Mouse (Mus musculus): ENCODE measurements around the gene Osbpl2.
A peak's percentile ranks its signal among the peaks of the same experiment; 100 is the strongest.

Gene Osbpl2

DNA sequence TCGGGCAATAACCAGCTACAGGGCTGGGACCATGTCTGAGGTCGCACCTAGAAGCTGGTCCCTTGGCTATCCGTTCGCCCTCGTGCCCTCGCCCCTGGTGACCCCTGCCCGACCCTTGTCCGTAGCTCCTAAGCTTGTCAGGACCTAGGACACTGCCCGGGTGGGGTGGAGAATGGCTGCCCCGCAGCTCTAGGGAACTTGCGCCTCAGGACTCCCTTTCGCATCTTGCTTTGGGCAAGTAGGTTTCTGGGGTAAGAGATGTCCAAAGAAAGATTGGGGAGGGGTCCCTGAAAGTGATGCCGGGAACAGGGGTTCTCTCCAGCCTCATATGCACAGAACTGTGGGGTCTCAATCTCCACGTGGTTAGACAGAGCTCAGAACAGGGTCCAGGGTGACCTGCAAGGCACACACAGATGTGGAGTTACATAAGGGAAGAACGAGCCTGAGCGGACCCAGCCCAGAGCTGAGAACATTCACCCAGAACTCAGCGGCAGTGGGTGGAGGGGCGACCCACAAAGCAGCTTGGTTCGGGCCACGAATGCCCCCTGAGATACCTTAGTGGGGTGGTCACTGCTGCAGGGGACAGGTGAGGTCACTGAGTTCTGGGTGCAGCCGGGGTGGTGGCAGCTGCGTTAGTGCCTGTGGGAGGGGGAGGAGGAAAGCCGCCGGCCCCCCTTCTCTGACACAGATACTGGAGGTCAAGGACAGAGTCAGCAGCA, 14.3 kb upstream of the Osbpl2 start:
- DNase-seq (ENCODE audit: low read depth), result no peak

DNA sequence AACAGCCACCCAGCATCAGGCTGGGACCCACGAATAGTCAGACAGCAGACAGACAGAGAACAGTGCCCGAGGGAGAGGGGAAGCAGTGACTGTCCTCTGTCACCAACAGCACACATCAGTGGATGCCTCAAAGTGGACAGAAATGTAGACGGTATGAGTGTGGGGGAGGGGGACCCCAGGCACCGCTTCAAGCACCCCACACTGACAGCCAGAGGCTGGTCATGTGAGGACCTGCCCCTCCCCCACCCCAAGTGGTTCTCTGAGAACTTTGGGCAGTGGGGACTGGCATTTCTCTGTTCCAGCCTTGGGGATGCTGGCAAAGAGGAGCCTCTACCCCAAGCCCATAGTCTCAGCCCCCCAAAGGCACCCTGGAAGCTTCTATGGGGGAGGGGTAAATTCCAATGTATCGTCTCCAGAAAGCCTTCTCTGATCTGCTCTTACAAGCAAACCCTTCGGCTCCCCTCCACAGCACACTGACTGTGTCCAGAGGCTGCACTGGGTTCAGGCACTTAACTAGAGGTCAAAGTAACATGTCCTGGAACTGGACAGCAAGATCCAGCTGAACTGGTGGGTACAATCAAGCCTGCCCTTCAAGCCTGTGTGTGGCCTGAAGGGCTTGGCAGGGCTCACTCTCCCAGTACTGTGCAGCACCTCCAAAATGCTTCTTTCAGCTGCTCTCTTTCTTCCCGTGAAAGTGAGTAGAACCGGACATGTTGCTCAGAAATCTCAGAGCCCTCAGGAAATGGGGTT, 13.5 kb upstream of the Osbpl2 start:
- DNase-seq (ENCODE audit: low read depth), result no peak

GRCm38 (mm10) chr2:180107081-180107480, 12.0 kb upstream of the Osbpl2 start:
- DNase-seq (ENCODE audit: low read depth), result peak; percentile 64

DNA sequence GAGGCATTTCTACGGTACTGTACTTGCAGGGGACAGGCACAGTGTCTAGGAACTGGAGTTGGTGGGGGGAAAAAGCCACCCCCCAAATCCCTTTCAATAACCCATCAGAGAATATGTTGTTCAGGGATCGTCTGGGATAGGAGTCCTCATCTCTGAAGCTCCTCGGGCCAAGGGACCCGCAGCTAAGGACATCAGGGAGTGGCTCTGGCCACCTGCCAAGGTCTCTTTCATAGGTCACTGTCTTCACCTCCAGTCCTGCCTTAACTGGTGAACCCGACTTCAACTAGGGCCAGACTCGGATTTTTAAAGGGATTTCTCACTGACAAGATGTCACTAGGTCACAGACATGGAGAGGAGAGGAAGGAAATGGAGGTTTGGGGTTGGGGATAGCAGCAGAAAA, 10.8 kb upstream of the Osbpl2 start:
- DNase-seq (ENCODE audit: low read depth), result peak; percentile 70

- DNase-seq (ENCODE audit: low read depth), result peak; percentile 52
Measured at GRCm38 (mm10) chr2:180113909-180114890, 4.9 kb upstream of the Osbpl2 start.

DNA sequence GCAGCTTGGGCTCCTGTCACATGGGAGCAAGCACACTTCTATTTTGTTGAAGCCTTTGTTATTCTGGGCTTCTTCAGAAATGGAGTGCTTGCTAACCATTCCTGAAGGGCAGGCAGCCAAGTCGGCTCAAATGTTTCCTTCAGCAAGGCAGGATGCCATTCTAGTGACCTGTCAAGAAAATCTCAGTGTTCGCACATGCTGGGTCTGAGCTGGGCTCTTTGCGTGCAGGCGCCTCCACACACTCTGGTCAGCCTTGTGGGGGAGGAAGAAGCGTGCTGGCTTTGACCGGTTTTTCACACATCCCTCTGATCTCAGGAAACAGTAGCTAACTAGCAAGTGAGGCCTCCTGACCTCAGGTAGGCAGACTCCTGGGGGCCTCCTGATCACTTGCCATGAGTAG, 3.8 kb upstream of the Osbpl2 start:
- DNase-seq (ENCODE audit: low read depth), result no peak

DNA sequence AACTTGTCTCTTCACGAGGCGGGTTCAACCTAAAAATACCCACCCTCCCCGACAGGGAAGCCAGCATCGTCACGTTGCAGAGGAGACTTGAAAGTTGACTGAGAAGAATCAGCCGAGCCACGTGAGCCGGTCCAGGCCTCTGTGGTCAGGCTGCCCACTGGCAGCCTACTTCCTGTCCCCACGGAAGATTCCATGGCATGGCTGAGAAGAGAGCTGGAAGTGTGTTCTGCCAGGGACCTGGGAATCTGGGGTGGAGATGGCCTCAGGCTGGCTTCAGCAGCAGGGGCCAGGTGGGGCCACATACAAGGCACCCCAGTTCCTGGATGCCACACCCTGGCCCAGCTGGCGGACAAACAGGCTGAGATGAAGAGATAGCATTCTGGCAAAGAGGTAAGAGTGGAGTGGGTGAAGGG, 3.0 kb upstream of the Osbpl2 start:
- no peak for DNase-seq (ENCODE audit: low read depth)

GRCm38 (mm10) chr2:180116741-180117484, 2.2 kb upstream of the Osbpl2 start:
- no peak for DNase-seq (ENCODE audit: low read depth)

GRCm38 (mm10) chr2:180117485-180118194, 1.5 kb upstream of the Osbpl2 start:
- DNase-seq (ENCODE audit: low read depth), result no peak

DNA sequence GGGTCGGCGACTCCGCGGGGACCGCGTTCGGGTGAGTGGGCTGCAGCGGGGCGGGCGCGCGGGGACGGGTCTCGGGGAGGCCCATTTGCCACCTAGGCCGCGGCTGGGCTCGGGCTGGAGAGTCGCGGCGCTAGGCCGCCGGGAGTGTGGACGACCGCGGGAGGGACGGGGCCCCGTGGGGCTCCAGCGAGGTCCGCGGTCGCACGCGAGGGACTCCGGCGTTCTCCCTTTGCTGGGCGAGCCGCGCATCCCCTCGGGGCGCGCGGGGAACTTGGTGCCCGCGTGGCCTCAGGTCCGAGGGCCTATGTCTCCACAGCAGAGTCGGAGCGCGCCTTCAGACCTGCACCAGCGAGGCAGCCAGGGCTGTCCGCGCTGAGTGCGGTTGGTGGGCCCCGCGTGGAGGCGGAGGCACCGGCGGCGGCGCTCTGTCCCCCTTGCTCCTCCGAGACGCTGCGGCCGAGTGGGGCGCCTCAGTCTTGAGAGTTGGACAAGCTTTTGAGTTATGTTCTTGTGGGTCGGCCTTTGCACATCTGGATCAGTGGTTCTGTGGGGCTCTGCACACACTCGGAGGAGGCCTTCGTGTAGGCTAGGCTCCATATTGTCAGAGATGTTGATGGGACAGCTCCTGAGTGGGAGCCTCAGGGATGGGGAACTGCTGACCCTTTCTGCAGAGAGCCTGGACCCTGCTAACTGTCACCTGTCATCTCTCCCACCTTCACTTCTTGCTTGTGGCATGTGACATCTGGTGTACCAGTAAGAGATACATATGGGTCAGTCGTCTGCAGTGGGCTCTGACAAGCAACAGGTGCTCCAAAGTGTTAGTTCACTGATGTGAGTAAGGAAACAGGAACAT, 559 bp downstream of the Osbpl2 start:
- DNase-seq (ENCODE audit: low read depth), result peak; percentile 56

GRCm38 (mm10) chr2:180120292-180120761, 1.2 kb downstream of the Osbpl2 start:
- DNase-seq (ENCODE audit: low read depth), result peak; percentile 74

DNA sequence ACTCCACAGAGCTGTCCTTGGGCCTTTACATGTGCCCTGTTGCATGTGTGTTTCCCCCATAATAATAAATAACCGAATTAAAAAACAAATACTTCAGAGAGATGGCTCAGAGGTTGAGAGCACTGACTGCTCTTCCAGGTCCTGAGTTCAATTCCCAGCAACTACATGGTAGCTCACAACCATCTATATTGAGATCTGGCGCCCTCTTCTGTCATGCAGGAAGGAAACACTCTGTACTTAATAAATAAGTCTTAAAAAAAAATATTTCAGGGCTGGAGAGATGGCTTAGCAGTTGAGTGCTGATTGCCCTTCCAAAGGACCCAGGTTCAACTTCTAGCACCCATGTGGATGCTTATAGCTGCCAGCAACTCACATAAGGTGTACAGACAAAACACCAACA, 5.1 kb downstream of the Osbpl2 start:
- peak; percentile 68 for DNase-seq (ENCODE audit: low read depth)

GRCm38 (mm10) chr2:180126195-180126594, 7.1 kb downstream of the Osbpl2 start:
- DNase-seq (ENCODE audit: low read depth), result peak; percentile 87

DNA sequence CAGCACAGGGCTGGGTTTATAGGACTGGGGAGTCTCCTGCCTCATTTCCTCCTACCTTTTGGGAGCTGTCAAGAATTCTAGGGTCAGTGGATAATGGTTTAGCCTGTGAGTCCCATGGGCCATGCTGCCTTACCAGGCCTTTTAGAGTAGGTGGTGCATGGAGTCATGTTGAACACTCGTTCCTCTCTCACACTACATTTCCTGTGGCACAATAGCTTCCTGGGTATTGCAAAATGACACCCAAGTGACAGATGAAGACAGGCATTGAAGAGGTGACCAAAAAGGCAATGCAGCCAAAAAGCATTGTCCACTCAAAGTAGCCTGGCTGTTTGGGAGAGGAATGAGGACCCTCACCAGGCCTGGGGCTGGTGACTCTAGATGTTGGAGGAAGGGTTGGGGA, 8.6 kb downstream of the Osbpl2 start:
- DNase-seq (ENCODE audit: low read depth), result peak; percentile 83

DNA sequence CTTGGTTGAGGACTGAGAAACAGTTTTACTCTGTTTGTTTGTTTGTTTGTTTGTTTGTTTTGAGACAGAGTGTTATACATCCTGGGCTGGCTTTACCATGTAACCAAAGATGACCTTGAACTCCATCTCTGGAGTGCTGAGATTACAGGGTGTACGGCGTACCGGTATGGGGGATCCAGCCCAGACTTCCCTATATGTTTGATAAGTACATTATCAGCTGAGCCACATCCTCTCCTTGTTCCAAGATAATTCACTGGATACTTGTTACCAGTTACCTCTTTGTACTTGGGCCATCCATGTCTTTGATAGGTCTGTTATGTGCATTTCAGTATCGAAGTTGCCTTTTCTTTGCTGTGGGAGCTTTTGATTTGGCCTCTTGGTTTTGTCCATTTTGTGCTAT, 14.1 kb downstream of the Osbpl2 start:
- no peak for DNase-seq (ENCODE audit: low read depth)

- peak; percentile 55 for DNase-seq (ENCODE audit: low read depth)
Measured at GRCm38 (mm10) chr2:180133911-180134310, 14.8 kb downstream of the Osbpl2 start.

- no peak for DNase-seq (ENCODE audit: low read depth)
Measured at GRCm38 (mm10) chr2:180135414-180135813, 16.3 kb downstream of the Osbpl2 start.

GRCm38 (mm10) chr2:180146091-180146490, 27.0 kb downstream of the Osbpl2 start:
- DNase-seq (ENCODE audit: low read depth), result no peak

GRCm38 (mm10) chr2:180147379-180147778, 28.3 kb downstream of the Osbpl2 start:
- DNase-seq (ENCODE audit: low read depth), result no peak

- DNase-seq (ENCODE audit: low read depth), result no peak
Measured at GRCm38 (mm10) chr2:180148551-180148950, 29.4 kb downstream of the Osbpl2 start.
